Mouse (Mus musculus) liver, adult 2 months (tissue): ENCODE data around the gene Olfr750. TPM values are rescaled to one million over a fixed set of nuclear protein-coding genes. Genes with fewer than 3 reads are reported as not detected.

Source experiments
- DNase-seq: peaks from one replicate; pipeline ENCODE4 v3.0.0-alpha.2; 2011; ENCODE audit warnings: low read depth, low spot score; ENCODE audit errors: extremely low read depth
- H3K27ac ChIP-seq: fragments of 200-500 bp; replicated peaks from 2 replicates; pipeline ENCODE4 v1.5.1; 2012; ENCODE audit warnings: low read depth, mild to moderate bottlenecking, control low read depth, inconsistent platforms, low read length; ENCODE audit not compliant: insufficient read depth
- H3K27me3 ChIP-seq: fragments of 200-500 bp; 2 replicates; pipeline ENCODE4 v1.6.1; 2012; ENCODE audit warnings: mild to moderate bottlenecking, moderate library complexity, low read length, inconsistent platforms; ENCODE audit not compliant: control insufficient read depth, insufficient read depth
- H3K36me3 ChIP-seq: fragments of 200-500 bp; 2 replicates; pipeline ENCODE4 v1.6.1; 2012; ENCODE audit warnings: low read length, inconsistent platforms; ENCODE audit not compliant: control insufficient read depth, insufficient read depth
- H3K4me1 ChIP-seq: fragments of 200-500 bp; 2 replicates; pipeline ENCODE4 v1.6.1; 2011; ENCODE audit warnings: low read length; ENCODE audit not compliant: control insufficient read depth, insufficient read depth
- H3K4me3 ChIP-seq: fragments of 200-500 bp; 2 replicates; pipeline ENCODE4 v1.5.1; 2011; ENCODE audit warnings: low read depth, mild to moderate bottlenecking, control low read depth, low read length, moderate library complexity; ENCODE audit not compliant: insufficient read depth
- H3K79me2 ChIP-seq: fragments of 200-500 bp; 2 replicates; pipeline ENCODE4 v1.6.1; 2012; ENCODE audit warnings: inconsistent platforms, mild to moderate bottlenecking, low read length, moderate library complexity; ENCODE audit not compliant: control insufficient read depth, insufficient read depth
- H3K9ac ChIP-seq: fragments of 200-500 bp; 2 replicates; pipeline ENCODE4 v1.6.1; 2012; ENCODE audit warnings: low read depth, mild to moderate bottlenecking, control low read depth, inconsistent platforms, low read length
- CTCF ChIP-seq: fragments of 200-500 bp; IDR thresholded peaks from 2 replicates; pipeline ENCODE4 v1.5.1; 2011; ENCODE audit warnings: low read depth, low read length, control low read depth
- POLR2A ChIP-seq: fragments of 200-500 bp; IDR thresholded peaks from 2 replicates; pipeline ENCODE4 v1.6.1; 2011; ENCODE audit warnings: low read length, control low read depth; ENCODE audit not compliant: insufficient read depth; ENCODE audit errors: extremely low read depth
- WGBS: fragments of 180-500 bp; shearing (Covaris S2); methylation state at CpG from one replicate; pipeline ENCODE4 v1.1.7; 2018; 5-methylcytosine and 5-hydroxymethylcytosine counted together
- polyA plus RNA-seq: library from polyadenylated mRNA; depleted of rRNA; stranded (reverse); fragments of >200 nt; gene quantifications from 2 replicates; pipeline ENCODE4 v1.2.3, GENCODE M21; 2012
- total RNA-seq: library from RNA; depleted of rRNA; stranded (reverse); fragments of >200 nt; gene quantifications from 2 replicates; pipeline ENCODE4 v1.2.3, GENCODE M21; 2014

Olfr750 gene
- total and polyA plus RNA-seq, 2 experiments: not detected

GRCm38 (mm10) chr14:51054243-51055237, 19.7 kb downstream of the Olfr750 start:
- H3K27me3 ChIP-seq: no peaks in the 10 kb centered on the region
- no peaks in the 10 kb centered on the region for H3K36me3 ChIP-seq
- TF ChIP-seq POLR2A (no peak), CTCF (no peak)
- no peak overlapping the region for H3K27ac ChIP-seq
- H3K9ac ChIP-seq: no peak overlapping the region
- DNase-seq: no peak
- no peaks in the 10 kb centered on the region for H3K79me2 ChIP-seq
- H3K4me1 ChIP-seq: no peaks in the 10 kb centered on the region
- 86% methylated on average over 13 of the region's 13 CpGs for WGBS
- H3K4me3 ChIP-seq: no peak overlapping the region

DNA sequence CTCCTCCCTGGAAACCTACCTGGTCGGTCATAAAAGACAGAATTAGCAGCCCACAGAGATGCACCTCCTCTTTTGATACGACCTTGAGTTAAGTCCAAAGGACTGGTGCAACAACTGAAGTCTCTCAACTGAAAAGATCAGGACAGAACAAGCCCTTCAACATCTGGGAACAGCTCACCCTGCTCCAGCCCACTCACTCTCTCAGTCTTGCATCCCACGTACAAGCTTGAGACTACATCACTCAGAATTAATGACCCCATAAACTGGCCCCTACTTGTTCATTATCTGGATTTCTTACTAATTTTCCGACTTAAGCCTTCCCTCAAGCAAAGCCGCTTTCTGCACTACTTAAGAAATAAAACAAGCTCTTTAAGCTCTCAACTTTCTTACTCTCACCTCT, 21.1 kb downstream of the Olfr750 start:
- DNase-seq: no peak
- Histone ChIP-seq H3K36me3 (no peaks in the 10 kb centered on the region), H3K4me3 (no peak overlapping the region), H3K4me1 (no peaks in the 10 kb centered on the region), H3K79me2 (no peaks in the 10 kb centered on the region), H3K9ac (no peak overlapping the region), H3K27me3 (no peaks in the 10 kb centered on the region), H3K27ac (no peak overlapping the region)
- WGBS: 73% methylated on average over 5 of the region's 5 CpGs
- TF ChIP-seq CTCF: no peak
- TF ChIP-seq POLR2A: no peak

- H3K36me3 ChIP-seq: no peaks in the 10 kb centered on the region
- TF ChIP-seq CTCF (no peak), POLR2A (no peak)
- WGBS: 62% methylated on average over 5 of the region's 5 CpGs
- no peak overlapping the region for H3K27ac ChIP-seq
- H3K9ac ChIP-seq: no peak overlapping the region
- H3K79me2 ChIP-seq: no peaks in the 10 kb centered on the region
- no peaks in the 10 kb centered on the region for H3K27me3 ChIP-seq
- no peak overlapping the region for H3K4me3 ChIP-seq
- H3K4me1 ChIP-seq: no peaks in the 10 kb centered on the region
- no peak for DNase-seq
Measured at GRCm38 (mm10) chr14:51051941-51052340, 22.3 kb downstream of the Olfr750 start.

DNA sequence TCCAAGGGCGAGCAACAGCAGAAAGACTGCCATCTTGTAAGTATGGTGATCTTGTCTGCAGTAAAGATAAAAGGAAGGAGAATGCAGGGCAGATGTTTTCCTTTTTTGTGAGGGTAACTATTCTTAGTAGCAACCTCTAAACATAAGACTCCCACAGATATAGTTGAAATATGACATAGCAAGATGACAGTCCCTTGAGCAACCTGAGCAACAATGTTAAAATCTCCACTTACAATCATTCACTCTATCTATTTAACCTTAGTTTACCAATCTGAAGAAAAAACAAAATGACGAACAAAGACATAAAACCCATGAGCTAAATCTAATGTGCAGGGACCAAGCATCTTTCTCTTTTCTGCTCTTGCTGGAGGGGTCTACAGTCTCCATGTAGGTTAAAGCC, 24.2 kb downstream of the Olfr750 start, which contains the start of gene Rnase11:
Rnase11 (minus strand) TSS at position 101 of the 400 bp plus-strand sequence.
- WGBS: 89% methylated on average over 2 of the region's 2 CpGs
- TF ChIP-seq POLR2A (no peak), CTCF (no peak)

DNA sequence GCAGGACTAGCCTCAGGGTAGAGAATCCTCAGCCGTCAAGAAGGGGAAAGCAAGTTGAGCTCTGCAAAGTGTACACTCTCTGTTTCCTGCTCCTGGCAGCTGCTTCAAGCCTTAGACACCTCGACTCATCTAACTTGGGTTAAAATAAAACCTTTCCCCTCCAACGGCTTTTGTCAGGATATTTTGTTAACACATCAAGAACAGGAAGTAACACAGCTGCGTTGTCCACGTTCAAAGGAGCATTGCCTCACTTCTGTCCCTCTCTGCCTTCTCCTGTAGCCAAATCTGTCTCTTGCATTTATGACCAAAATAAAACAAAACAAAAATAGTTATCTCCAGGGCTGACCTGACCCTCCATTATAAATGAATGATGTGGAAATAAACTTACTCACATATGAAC, 26.4 kb downstream of the Olfr750 start:
- no peaks in the 10 kb centered on the region for H3K36me3 ChIP-seq
- DNase-seq: no peak
- H3K4me1 ChIP-seq: no peaks in the 10 kb centered on the region
- no peak overlapping the region for H3K9ac ChIP-seq
- no peaks in the 10 kb centered on the region for H3K79me2 ChIP-seq
- WGBS: 46% methylated on average over 5 of the region's 5 CpGs
- no peaks in the 10 kb centered on the region for H3K27me3 ChIP-seq
- H3K27ac ChIP-seq: no peak overlapping the region
- TF ChIP-seq POLR2A (no peak), CTCF (no peak)
- H3K4me3 ChIP-seq: no peak overlapping the region

More for the DNA sequence above, 24.2 kb downstream of the Olfr750 start, which contains the start of gene Rnase11:
- no peak within 1 kb of the TSS for H3K27ac ChIP-seq
- no peak within 1 kb of the TSS for H3K4me3 ChIP-seq
- DNase-seq: no peak
- no peaks in the 10 kb centered on the region for H3K27me3 ChIP-seq
- no peaks in the 10 kb centered on the region for H3K79me2 ChIP-seq
- H3K36me3 ChIP-seq: no peaks in the 10 kb centered on the region
- no peaks in the 10 kb centered on the region for H3K4me1 ChIP-seq
- no peak within 1 kb of the TSS for H3K9ac ChIP-seq

DNA sequence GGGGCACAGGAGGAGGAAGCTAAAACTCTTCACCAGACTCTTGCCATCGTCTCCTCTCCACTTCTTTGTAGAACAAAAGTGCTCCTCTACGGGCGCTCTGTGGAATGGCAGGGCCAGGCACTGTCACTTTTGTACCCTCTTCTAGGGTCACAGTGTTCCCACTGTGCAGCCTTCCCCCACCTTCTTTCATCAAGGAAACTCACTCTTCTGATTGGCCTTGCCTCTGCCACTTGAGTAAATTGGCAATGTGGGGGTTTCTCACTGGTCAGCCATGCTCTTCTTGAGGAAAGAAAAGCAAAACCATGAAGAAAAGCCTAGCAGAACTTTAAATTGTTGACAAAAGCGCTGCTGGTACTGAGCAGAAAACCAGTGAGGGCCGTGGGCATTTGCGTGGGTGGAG, 32.5 kb downstream of the Olfr750 start, which contains the start of gene Rnase9:
Rnase9 (minus strand) TSS at position 101 of the 400 bp plus-strand sequence.
- H3K36me3 ChIP-seq: no peaks in the 10 kb centered on the region
- H3K4me1 ChIP-seq: no peaks in the 10 kb centered on the region
- no peak for DNase-seq
- 84% methylated on average over 6 of the region's 6 CpGs for WGBS
- TF ChIP-seq POLR2A: no peak
- TF ChIP-seq CTCF: no peak
- no peak within 1 kb of the TSS for H3K27ac ChIP-seq
- H3K27me3 ChIP-seq: no peaks in the 10 kb centered on the region
- no peaks in the 10 kb centered on the region for H3K79me2 ChIP-seq
- H3K9ac ChIP-seq: no peak within 1 kb of the TSS
- no peak within 1 kb of the TSS for H3K4me3 ChIP-seq
